Mouse (Mus musculus) thymus, postnatal 0 days (tissue): ENCODE data around the gene Ralgapa2. TPM values are rescaled to one million over a fixed set of nuclear protein-coding genes. Genes with fewer than 3 reads are reported as not detected.

Experiments used
- DNase-seq: peaks from one replicate; pipeline ENCODE4 v3.0.0-alpha.2; 2015; ENCODE audit warnings: low spot score
- polyA plus RNA-seq: library from polyadenylated mRNA; unstranded; fragments of >200 nt; fragmentation: Nextera tagmentation; extraction: Ambion mirVana; gene quantifications from 2 replicates; pipeline ENCODE4 v1.2.1, GENCODE M21; 2015

Ralgapa2 gene
- polyA plus RNA-seq, 1 experiment from 2014 or later, result 5.1 TPM

GRCm38 (mm10) chr2:146310760-146311159 lies 201.4 kb downstream of the Ralgapa2 start:
- no peak for DNase-seq

GRCm38 (mm10) chr2:146310291-146310690 lies 201.9 kb downstream of the Ralgapa2 start:
- no peak for DNase-seq

- no peak for DNase-seq
These were observed 202.7 kb downstream of the Ralgapa2 start for GRCm38 (mm10) chr2:146309413-146309812.

- no peak for DNase-seq
These were observed 205.1 kb downstream of the Ralgapa2 start for GRCm38 (mm10) chr2:146307060-146307459.

GRCm38 (mm10) chr2:146302094-146302699 lies 209.9 kb downstream of the Ralgapa2 start:
- DNase-seq, result no peak

GRCm38 (mm10) chr2:146300500-146301020 lies 211.6 kb downstream of the Ralgapa2 start:
- no peak for DNase-seq

- DNase-seq, result no peak
These were observed 212.2 kb downstream of the Ralgapa2 start for GRCm38 (mm10) chr2:146299841-146300460.

- no peak for DNase-seq
These were observed 218.6 kb downstream of the Ralgapa2 start for GRCm38 (mm10) chr2:146293538-146293937.

- no peak for DNase-seq
These were observed 221.1 kb downstream of the Ralgapa2 start for GRCm38 (mm10) chr2:146290871-146291637.

GRCm38 (mm10) chr2:146290366-146290765 lies 221.8 kb downstream of the Ralgapa2 start:
- no peak for DNase-seq

- no peak for DNase-seq
These were observed 222.8 kb downstream of the Ralgapa2 start for GRCm38 (mm10) chr2:146289394-146289793.

- no peak for DNase-seq
These were observed 223.8 kb downstream of the Ralgapa2 start for GRCm38 (mm10) chr2:146288326-146288725.

GRCm38 (mm10) chr2:146287531-146287930 lies 224.6 kb downstream of the Ralgapa2 start:
- no peak for DNase-seq

GRCm38 (mm10) chr2:146281346-146281745 lies 230.8 kb downstream of the Ralgapa2 start:
- DNase-seq, result no peak

- DNase-seq, result no peak
These were observed 231.2 kb downstream of the Ralgapa2 start for GRCm38 (mm10) chr2:146280921-146281274.

- no peak for DNase-seq
These were observed 231.8 kb downstream of the Ralgapa2 start for GRCm38 (mm10) chr2:146280221-146280920.

GRCm38 (mm10) chr2:146279430-146280220 lies 232.5 kb downstream of the Ralgapa2 start:
- DNase-seq, result no peak

- no peak for DNase-seq
These were observed 233.8 kb downstream of the Ralgapa2 start for GRCm38 (mm10) chr2:146278381-146278780.

GRCm38 (mm10) chr2:146266539-146266938 lies 245.6 kb downstream of the Ralgapa2 start:
- no peak for DNase-seq

GRCm38 (mm10) chr2:146265045-146265444 lies 247.1 kb downstream of the Ralgapa2 start:
- no peak for DNase-seq

GRCm38 (mm10) chr2:146262966-146263365 lies 249.2 kb downstream of the Ralgapa2 start:
- DNase-seq, result no peak
